Mouse (Mus musculus): ENCODE data around the gene Hoxd10.

Gene Hoxd10

DNA sequence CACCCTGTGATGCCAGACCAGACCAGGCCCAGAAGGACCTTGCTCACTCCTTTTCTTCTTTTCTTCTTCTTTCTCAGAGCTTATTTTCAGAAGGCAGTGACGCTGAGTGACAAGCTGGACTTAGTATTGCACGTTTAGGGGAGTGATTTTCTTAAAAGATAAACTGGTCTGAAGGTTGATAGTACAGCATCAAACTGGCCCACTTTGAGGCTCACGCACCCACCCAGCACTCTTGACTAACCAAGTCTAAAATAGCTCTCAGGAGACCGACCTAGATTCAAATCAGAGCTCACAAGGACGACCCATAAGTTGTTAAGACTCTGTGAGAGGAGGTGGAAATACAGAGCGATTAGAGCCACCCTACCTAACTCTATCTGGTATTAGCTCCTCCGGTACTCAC is 25.3 kb upstream of the Hoxd10 start:
- DNase-seq, result no peak

DNA sequence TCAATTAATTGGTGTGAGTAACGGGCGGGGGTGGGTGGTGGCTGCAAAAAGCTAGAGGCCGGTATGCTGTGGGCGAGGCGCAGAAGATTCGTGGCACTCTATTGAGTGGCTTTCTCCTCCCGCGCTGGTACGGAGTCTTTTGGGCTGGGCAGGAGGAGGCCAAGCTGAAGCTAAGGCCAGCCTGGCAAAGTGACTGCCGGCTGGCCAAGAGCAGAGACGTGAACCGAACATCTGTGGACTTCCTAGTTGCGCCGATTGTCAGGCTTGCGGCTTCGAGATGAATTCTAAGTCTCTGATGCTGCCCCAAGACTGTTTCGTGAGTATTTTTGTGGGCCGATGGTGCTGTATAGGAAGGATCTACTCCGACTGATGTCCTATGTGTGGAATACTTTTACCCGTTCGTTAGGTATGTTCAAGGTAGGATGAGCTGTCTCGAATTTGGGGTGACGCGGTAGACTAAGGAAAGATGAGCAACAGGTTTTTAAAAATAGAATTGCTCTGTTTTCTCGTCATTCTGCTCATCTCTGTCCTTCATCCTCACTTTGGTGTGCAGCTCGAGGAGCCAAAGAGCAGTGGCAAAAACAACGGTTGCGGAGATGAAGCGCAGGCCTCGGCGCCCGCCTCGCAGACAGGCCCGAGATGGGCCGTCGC is 24.4 kb upstream of the Hoxd10 start:
- DNase-seq, result no peak

DNA sequence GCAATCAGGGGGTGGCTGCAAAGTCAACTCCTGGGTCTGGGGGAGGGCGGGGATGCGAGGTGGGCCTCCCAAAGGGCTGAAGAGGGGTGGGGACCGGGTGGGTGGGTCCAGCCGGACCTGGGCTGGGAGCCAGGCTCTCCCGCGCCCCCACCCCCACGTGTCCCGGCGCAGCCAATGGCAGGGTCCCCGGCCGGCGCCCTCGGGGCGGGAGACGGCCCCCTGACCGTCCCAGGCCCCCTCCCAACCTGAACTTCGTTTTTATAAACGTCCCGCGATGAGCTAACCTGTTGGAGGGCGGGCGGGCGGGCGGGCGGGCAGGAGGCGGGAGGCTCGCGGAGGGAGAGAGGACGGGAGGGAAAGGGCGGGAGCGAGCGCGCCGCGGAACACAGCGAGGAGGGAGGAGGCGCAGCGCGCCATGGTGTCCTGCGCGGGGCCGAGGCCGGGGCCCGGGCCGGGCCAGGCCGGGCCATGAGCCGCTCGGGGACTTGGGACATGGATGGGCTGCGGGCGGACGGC is 23.8 kb upstream of the Hoxd10 start, which contains the start of gene Hoxd13:
Gene Hoxd13 (plus strand): TSS at position 469 of the 516 bp plus-strand sequence.
- no peak for DNase-seq

DNA sequence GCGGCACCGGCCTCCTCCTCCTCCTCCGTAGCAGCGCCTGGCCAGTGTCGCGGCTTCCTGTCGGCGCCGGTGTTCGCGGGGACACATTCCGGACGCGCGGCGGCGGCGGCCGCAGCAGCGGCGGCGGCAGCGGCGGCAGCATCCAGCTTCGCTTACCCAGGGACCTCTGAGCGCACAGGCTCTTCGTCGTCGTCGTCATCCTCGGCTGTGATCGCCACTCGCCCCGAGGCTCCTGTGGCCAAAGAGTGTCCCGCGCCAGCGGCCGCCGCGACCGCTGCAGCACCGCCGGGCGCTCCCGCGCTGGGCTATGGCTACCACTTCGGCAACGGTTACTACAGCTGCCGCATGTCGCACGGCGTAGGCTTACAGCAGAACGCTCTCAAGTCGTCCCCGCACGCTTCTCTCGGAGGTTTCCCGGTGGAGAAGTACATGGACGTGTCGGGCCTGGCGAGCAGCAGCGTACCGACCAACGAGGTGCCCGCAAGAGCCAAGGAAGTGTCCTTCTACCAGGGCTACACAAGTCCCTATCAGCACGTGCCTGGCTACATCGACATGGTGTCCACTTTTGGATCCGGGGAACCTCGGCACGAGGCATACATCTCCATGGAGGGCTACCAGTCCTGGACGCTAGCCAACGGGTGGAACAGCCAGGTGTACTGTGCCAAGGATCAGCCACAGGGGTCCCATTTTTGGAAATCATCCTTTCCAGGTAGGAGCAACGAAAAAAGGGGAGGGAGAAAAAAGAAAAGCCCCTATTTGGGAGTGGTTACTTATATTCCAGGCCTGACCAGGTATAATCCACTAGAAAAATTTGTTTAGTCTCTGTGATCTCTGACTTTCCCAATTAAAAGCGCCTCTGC is 23.1 kb upstream of the Hoxd10 start:
- DNase-seq, result no peak

DNA sequence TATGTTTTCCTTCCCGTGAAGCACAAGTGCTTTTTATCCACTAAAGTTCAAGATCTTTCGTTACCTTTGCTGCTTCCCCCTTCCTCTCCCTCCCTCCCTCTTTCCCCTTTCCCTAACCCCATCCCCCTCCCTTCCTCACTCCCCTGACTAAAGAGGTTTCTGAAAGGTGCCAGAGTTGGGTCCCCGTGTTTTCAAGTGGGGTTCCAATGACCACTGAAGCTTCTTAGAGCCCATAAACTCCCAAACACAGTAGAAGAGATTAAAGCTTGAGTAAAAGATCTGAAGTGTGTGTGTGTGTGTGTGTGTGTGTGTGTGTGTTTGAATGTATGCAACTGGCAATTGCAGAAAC is 22.5 kb upstream of the Hoxd10 start:
- peak in 1 of 2 experiments; percentile 1 for DNase-seq

DNA sequence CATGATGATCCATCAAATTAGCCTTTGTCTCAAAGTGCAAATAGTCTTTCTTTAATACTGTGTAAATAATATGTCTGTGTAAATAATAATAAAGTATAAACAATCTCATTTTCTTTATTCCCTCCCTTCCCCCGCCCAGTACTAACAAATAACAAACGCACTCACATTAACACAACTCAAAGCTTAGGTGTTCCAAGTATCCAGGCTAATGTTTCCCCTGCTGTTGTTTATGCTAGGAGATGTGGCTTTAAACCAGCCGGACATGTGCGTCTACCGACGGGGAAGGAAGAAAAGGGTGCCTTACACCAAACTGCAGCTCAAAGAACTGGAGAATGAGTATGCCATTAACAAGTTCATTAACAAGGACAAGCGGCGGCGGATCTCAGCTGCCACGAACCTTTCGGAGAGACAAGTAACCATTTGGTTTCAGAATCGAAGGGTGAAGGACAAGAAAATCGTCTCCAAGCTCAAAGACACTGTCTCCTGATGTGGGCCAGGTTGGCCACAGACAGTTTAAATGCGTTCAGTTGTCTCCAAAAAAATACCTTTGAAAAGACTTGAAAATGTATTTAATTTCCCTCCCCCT is 22.0 kb upstream of the Hoxd10 start:
- DNase-seq, result no peak

DNA sequence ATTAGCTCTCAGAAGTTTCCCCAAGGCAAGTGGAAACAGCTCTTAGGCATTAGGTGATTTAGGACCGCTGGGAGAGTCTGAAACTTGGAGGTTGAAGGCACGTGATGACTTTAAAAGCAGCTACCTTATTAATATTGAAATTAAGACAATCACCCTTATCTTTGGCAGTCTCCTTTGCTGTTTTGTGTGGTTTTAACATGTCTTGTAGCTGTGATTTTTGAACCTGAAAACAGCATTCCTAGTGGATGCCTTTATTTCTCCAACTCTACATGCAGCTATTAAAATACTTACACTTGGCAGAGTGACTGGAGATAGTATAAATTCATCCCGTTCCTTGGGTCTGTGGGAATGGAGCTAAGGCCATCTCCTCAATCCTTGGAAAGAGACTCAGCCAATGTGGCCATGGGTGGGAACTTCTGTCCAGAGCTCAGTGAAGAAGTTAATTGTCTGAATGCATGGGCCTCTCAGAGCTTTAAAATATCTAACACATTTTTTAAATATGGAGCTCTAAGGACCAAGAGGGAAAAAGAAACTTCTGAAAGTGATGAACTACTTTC is 21.0 kb upstream of the Hoxd10 start:
- no peak for DNase-seq

DNA sequence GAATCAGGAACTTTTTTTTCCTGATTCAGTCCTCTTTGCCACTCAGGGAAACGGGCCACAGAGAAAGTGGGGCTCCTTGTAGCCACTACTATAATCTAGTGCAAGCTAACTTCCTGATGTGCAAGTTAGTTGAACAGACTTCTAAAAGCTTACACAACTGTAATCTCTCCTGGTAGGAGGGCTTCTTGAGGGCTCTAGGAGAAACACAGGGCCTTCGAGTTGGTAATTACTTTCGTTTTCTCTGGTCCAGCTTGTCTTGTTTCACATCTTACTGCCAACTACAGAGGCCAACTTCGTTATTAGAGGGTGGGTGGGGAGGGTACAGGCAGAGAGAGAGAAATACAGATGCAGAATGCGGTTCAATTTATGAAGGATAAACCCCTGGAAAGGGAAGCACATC is 19.9 kb upstream of the Hoxd10 start:
- DNase-seq, result no peak

DNA sequence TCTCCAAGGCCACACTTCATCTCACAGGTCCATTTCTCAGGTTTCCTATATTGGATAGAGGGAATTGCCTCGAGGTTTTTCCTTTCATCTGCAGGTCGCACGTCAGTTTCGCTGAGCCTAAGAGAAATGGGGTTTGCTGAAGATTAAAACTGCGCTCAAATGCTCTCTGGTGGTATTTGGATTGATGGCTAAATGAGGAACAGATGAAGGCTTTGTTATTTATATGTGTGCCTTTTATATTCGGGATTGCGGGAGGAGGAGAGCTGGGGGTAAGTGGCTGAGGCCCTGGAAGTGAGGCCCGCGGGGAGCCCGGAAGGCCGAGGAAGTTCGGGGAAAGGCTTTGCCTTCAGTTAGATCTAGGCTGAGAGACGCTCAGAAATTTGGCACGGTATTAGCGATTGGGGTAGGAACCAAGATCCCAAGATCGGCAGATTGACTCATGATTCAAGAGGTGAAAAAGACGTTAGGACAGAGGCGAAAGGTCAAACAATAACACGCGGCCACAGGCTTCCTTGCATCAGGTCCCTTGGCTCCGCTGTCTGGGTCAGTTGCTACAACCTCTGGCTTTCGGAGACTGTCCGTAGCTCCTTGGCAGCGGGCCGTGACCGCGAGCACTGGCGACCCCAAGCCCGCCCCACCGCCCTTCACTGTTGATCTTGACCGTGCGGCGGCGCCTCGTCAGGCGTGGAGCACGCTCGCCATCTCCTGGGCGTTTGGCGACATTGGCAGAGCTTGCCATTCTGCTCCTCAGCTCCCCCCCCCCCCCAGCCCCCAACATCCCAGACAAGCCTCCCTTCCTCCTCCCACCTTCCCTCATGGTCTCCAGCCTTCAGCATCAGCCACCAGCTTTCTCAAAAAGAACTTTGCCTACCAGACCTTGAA is 19.0 kb upstream of the Hoxd10 start:
- peak; percentile 84 to 85 for DNase-seq

DNA sequence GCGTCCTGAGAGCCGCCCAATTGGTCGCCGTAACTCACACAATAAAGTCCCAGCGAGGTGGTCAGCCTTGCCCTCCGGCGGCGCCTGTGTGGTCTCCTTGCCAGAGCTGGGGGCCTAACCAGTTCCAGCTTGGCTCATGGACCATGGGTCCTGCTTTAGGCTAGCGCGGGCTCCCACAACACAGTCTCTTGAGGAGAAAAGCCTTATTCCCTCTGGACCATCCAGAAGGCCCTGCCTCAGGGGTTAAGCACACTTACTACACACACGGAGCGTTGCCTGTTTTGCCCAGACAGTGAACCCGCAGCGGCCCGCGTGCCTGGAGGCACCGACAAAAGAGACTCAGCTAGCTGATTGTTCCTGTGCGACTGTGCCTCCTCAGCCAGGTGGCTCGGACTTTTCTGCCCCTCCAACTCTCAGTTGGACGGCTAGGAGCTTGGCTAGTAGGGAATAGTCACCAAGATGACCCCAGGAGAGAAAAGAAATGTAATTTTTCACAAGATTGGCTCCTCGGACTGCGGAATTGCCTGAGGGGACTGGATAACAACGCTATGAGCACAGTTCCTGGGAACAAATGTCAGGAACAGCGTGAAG is 17.8 kb upstream of the Hoxd10 start:
- no peak for DNase-seq

DNA sequence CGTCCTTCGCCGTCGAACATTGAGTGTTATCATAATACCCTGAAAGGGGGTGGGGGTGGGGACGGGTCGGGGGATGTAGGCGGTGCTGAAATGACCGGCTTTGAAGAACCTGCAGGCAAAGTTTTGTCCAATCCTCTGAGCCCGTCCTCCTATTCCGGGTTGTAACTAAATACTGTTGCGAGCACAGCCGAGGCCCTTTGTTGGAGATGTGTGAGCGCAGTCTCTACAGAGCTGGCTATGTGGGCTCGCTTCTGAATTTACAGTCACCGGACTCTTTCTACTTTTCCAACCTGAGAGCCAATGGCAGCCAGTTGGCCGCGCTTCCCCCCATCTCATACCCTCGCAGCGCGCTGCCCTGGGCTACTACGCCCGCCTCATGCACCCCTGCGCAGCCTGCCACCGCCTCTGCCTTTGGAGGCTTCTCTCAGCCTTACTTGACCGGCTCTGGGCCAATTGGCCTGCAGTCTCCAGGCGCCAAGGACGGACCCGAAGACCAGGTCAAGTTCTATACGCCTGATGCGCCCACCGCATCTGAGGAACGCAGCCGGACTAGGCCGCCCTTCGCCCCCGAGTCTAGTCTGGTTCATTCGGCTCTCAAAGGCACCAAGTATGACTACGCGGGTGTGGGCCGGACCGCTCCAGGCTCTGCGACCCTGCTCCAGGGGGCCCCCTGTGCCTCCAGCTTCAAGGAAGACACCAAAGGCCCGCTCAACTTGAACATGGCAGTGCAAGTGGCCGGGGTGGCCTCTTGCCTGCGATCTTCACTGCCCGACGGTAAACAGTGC is 16.7 kb upstream of the Hoxd10 start, which contains the start of gene Hoxd12:
Gene Hoxd12 (plus strand): TSS at position 133 of the 785 bp plus-strand sequence.
- DNase-seq, result no peak

DNA sequence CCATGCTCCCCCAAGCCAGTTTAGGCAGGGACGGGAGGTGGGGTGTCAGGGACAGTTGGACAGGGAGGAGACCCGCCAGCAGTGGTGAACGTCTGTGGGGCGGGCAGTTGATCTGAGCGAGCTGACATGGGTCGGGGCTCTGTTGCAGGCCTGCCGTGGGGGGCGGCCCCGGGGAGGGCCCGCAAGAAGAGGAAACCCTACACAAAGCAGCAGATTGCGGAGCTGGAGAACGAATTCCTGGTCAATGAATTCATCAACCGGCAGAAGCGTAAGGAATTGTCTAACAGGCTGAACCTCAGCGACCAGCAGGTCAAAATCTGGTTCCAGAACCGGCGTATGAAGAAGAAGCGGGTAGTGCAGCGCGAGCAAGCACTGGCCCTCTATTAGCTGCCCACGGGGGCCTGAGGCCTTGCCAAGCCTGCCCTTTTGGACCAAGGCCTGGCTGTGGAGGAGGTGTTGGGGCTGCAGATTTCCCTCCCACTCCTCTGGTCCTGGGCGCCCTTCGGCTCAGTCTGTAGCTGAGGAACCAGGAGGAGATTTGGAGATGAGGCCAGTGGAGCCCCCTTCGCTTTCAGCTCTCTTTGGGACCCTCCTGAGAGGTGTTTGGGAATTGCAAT is 15.9 kb upstream of the Hoxd10 start:
- DNase-seq, result peak in 1 of 2 experiments; percentile 23

DNA sequence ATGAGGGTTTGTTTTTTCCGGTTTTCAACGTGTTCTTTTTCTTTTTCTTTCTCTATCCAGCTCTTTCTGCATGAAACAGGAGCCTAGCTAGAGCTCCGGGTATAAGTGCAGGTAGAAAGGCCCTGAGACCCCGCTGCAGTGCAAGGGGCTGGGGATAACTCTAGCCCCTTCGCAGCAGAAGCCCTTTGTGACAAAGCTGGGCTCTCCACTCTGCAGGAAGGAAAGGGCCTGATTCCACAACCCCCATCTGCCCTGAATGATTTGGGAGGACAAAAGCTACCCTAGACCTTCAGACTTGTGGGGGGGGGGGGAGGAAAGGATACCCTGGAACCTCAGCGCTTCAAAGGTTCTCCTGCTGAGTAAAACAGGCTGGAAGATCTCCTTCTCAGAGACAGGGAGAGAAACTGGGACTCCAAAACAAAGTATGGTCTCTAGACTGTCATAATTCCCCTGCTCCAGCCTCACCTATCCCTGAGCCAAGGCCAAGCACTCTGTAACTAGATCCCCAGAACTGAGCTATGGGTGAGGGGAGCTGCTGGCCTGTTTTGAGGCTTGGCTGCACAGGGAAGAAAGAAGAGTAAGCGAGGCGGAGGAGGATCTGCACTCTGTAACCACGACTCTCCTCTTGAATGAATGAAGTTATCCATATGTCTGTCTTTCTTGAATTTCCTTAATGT is 15.2 kb upstream of the Hoxd10 start:
- no peak for DNase-seq

DNA sequence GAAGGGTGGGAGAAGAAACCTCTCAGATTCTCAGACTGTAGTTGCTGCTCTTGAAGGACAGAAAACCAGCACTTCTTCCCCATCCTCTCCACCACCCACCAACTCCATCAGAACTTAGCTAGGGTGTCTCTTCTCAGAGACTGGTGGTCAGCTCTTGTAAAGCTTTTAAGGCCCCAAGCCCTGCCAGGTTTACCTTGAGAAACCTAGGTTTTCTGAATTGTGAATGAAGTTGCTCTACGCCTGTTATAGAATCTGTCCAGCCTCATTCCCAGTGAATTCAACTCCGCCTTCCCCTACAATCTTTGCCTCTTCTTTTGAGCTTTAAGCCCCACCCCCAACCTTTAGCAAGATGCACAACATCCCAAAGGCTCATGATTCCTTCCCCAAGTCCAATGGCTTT is 14.6 kb upstream of the Hoxd10 start:
- no peak for DNase-seq

DNA sequence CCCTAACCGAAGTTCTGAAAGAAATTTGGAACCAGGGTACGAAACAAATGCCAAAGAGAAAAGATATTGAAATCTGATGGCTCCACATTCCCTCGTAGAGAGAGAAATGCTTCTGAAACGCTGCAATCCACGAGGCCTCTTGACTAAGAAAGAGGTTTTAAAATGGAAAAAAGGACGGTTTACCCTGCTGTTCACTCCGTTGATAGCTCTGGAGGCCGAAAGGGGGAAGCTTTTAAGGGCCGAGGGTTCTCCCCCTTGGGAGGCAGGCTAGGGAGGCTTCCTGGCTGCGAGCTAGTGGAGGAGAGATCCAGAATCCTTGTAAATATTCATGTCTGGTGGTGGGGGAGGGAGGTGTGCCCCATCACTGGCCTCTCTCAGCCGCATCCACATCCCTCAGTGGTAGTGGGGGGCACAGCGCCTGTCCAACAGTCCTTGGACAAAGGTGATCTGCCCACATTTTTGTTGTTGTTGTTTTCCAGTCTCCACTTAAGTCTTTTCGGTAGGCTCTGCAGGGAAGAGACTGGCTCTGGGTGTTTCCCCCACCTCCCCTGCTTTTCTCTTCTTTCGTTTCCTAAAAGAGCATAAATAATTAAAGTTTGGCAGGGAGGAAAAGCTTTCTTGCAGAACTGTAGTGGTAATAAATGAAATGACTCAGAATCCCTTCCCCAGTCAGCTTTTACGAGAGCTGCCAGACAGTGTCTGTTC is 12.7 kb upstream of the Hoxd10 start, which contains the start of gene Hoxd11:
Gene Hoxd11 (plus strand): TSS at position 667 of the 705 bp plus-strand sequence.
- DNase-seq, result peak in 1 of 2 experiments; percentile 8

DNA sequence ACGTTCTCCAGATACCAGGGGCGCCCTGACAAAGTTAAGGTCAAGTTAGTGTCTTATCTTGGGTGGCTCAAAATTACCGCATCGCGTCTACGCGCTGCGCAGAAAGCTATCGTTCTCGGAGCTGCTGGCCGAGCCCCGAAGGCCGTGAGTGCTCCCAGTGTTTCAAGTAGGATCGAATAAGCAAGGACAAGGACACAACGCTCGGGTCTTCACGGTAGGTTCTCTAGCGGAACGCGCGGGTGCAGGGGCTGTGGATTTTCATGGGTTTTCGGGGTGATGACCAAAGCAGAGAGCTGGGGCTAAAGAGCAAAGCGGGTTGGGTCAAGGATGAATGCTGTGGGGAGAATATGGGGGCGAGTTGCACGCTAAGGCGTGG is 12.1 kb upstream of the Hoxd10 start:
- DNase-seq, result no peak

DNA sequence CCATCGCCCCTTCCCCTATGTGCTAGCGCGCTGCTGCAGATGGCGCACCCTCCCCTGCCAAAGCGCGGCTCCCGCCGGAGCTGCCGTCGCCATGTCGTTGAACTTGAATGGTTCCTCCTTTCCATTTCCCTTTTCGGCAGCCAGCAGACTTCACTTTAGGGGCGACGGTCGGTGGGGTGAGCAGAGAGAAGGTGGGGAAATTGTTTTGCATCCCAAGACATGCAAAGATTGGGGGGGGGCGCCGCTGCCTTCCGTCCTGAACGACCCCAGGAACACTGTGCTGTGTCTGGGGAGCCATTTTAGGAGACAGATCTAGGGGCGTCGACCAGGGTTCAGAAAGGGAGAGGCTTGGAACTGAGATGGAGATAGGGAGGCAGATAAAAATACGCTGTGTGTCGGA is 11.7 kb upstream of the Hoxd10 start:
- no peak for DNase-seq

DNA sequence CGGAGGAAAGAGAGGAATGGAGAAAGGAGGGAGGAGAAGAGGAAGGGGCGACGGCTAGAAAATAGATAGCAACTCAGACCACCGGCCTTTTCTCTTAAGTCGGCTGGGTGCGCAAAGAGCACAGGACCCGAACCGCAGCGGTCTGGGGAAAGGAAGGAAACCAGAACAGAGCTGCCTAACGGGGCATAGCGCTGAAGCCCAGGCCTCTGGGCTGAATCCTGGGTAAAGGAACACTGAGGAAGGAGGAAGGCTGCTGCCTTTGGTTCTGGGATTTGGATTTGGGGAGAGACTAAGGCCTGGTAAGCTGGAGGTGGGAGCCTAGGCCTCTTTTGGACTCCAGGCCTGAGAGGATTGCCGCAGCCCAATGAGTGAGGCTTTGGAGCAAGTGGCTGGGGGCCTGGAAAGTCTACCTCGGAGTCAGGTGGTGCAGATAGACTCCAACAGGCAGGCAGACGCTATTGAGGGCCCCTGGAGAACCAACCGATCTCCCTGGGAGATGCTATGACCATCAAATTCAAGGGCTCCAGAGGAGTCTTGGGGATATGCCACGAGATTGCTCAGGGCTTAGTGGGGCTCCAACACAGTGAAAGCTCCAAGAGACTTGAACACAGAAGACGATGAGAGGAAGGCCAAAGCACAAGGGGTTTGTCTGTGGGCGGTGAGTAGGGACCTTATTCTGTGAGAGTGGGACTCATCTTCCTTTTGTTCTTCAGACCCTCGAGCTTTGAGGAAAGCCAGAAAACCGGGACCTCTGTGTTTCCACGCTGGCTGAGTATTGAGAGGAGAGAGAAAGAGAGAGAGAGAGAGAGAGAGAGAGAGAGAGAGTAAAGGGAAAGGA is 10.9 kb upstream of the Hoxd10 start:
- no peak for DNase-seq

Data from cerebellum, postnatal 10 days (tissue).